Mouse (Mus musculus): ENCODE measurements around the gene Ablim2.
A peak's percentile ranks its signal among the peaks of the same experiment; 100 is the strongest.

Gene Ablim2

GRCm38 (mm10) chr5:35892363-35892762, 134.7 kb downstream of the Ablim2 start:
- no peak for DNase-seq

- peak; percentile 100 for DNase-seq
Measured at GRCm38 (mm10) chr5:35893093-35893804, 135.6 kb downstream of the Ablim2 start, which contains the start of gene Afap1. TSS of gene Afap1 (plus strand) at chr5:35893319.

- peak; percentile 46 to 64 for DNase-seq
Measured at GRCm38 (mm10) chr5:35893805-35894260, 136.2 kb downstream of the Ablim2 start.

- no peak for DNase-seq
Measured at GRCm38 (mm10) chr5:35894295-35895047, 136.8 kb downstream of the Ablim2 start.

DNA sequence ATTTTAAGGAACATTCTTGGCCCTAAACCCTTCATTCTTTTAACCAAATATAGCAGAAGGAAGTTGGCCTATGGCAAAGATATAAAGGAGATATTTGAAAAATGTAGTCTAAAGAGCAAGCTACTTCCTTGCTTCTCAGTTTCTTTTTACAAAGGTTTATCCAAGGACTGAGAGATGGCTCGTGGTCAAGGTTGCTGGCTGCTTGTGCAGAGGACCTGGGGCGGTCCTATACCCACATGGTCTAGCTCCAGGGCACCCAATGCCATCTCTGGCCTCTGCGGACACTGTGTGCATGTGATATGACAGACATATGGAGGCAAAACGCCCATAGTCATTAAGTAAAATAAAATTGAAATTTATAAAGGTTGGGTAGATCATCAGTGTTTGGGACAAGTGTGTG, 138.2 kb downstream of the Ablim2 start:
- DNase-seq, result no peak

GRCm38 (mm10) chr5:35896556-35896955, 138.9 kb downstream of the Ablim2 start:
- no peak for DNase-seq

DNA sequence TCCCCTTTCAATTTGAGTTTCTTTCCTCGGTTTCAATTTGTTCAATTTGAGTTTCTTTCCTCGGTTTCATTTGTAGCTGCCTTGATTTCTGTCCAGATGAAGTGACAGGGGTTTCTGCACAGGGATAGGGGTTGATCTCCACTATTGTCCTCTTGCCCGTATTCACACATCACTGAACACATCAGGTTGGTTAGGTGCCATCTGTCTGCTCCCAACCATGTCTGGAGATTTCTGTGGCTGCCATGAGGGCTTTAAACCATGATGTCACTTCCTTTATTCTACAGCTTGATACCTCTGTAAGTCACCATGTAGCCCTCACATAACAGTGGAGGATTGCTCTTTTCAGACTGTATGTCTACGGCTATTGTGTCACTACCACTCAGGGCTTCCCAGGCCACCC, 139.5 kb downstream of the Ablim2 start:
- DNase-seq, result no peak

DNA sequence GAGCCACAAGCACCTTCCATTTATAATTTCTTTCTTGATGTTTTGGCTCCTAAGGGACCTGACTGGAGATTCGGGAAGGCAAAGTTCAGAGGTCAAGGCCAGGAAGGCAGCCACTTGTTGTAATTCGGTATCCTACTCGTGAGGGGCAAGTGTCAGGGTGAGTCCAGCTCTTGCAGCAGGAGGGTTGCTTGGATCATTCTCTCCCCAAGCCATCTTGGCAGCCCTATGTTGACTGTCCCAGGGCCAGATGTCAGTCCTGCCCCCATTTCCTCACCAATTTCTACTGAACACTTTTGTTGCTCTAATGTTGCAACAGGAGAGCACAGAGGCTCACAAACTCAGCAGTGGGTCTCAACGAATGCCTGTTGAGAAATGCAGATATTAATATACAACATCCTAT, 140.4 kb downstream of the Ablim2 start:
- DNase-seq, result no peak

DNA sequence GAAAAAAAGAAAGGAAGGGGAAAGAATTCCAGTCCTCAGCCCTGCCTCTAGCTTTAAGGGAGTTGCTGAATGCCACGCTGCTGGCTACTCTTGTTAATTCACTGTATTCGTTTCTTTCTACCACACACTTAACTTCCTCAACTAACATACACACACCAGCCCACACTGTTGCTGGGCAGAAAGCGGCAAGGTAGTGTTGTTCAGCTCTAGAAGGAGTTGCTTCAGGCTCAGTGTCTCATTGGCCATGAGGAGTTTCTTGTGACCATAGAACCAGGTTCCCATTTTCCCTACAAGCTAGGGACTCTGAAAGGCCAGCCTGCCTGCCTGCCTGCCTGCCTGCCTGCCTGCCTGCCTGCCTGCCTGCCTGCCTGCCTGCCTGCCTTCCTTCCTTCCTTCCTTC, 141.3 kb downstream of the Ablim2 start:
- DNase-seq, result no peak

GRCm38 (mm10) chr5:35900401-35901225, 142.9 kb downstream of the Ablim2 start:
- no peak for DNase-seq

- no peak for DNase-seq
Measured at GRCm38 (mm10) chr5:35901226-35901809, 143.6 kb downstream of the Ablim2 start.

GRCm38 (mm10) chr5:35903456-35903855, 145.8 kb downstream of the Ablim2 start:
- DNase-seq, result no peak

- no peak for DNase-seq
Measured at GRCm38 (mm10) chr5:35905283-35905682, 147.6 kb downstream of the Ablim2 start.

DNA sequence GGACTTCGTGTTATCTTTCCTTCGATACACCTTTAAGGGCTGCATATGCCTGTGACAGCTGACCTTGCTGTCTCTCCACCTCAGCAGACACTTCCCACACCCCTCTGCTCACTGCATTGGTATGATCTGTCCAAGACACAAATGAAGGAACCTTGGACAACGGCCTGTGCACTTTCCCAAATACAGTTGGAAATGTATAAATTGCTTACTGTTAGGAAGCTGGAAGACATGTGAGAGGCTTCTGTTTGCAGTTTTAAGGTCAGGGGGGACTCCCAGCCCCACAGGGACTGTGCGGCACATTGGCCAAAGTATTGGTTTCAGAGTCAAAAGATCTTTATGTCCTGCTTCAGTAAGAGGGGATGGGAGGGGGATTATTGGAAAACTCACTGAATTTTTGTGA, 149.4 kb downstream of the Ablim2 start:
- no peak for DNase-seq

DNA sequence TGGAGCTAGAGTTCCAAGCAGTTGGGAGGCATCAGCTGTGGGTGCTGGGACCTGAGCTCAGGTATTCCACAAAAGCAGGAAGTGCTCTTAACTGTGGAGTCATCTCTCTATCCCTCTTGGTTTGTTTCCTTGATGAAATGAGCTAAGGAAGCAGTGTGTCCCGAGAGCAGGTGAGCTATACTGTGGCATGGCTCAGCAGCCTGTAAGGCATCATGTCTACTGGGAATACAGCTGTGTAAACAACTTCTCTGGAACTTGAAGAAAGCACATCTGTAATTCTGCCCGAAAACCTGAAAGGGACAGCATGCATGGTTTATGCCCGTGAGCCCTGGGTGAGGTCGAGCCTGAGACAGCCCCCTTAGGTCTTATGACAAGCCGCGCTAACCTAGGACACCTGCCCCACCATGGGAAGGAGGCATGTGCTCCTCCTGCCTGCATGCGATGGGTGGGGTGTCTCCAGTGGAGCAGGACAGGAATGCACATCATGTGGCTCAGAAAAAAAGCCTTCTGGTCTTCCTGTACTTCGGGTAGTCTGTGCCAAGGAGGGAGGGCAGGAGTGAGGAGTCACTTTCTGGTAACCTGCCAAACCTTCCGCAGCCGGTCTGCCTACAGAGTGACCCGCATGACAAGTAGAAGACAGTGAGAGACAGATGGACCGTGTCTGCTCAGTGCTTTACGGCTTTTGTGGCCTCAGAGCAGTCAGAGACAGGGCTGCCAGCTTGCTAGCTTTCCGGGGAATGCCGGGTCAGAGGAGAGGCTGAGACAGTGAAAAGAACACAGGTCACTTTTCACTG, 150.2 kb downstream of the Ablim2 start:
- DNase-seq, result no peak

DNA sequence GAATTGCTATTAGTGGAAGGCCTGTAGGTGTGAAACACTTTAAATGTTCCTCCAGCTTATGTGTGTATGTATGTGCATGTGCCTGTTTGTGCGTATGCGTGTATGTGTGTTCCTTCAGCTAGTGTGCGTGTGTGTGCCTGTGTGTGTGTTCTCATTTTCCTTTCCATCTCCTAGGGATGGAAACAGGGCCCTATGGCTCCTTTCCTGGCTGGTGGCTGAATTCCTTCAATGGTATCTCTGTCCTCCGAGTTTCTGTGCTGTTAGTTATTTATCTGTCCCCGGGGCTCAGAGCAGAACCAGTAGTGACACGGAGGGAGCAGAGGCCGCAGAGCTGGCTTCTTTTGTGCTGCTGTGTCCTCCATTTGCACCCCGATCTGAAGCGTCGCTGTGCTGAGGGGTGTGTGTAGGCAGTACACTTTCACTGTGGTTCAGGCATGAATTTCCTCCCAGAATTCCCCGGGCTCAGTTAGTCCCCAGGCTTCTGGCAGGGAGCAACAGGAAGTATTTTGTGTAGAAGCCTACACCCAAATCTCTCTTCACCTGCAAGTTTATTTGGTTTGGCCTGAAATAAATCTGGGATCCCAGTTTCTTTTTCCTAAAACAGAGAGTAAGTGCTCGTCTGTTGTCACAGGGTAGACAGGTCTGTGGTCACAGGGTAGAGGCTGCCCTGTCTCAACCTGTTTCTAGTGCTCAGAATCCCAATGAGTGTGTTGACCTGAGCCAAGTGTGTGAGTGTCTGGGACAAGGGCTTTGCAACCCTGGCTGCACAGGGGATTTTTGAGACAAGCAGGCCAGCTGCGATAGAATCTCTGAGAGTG, 151.2 kb downstream of the Ablim2 start:
- DNase-seq, result peak; percentile 27 to 35

DNA sequence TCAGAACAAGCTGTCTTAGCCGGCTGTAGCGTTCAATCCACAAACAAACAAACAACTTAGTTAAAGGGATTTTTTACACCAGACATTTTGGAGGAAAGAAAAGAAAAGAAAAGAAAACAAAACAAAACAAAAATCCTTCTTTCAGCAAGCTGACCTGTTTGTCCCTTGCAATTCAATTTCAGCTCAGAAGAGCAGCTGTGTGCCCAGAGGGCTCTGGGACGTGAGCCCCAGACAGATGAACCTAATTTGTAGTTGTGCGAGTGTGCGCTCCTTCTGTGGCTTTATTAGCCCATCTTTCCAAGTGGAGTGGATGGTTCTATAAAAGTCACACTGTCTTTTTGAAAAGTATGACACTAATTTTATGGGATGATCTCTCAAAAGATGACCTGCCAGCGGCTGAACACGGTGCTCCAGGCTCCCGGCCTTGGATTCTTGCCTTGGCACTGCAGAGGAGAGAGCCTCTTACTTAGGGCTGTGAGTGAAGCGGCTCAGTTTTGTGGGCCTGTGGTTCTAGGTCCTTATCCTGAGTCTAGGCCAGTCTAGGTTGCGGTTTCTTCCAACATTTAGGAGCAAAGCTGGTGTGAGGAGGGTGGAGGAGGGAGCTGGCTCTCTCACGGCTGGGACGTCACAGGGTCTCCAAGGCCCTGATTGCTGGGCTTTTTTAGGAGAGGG, 158.1 kb downstream of the Ablim2 start:
- DNase-seq, result no peak

- DNase-seq, result no peak
Measured at GRCm38 (mm10) chr5:35916666-35917065, 159.0 kb downstream of the Ablim2 start.

GRCm38 (mm10) chr5:35918387-35918786, 160.7 kb downstream of the Ablim2 start:
- no peak for DNase-seq

DNA sequence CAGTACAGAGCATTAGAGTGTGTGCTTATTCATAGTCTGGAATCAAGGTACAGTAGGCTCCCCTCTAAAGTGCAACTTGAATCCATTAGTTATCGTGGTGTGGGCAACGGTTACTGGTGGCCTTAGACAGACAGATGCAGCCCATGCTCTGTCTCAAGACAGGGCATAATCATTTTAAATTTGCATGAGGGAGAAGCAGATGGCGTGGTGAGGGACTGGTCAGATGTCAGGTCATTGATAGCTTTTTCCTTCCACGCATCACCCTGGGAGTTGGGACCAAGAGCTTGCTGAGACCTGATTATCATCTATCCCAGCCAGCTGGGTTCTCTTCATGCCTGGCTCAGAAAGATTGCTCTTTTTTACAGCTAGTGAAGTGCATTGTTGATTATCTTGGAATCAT, 162.4 kb downstream of the Ablim2 start:
- no peak for DNase-seq

- DNase-seq, result no peak
Measured at GRCm38 (mm10) chr5:35920557-35920956, 162.9 kb downstream of the Ablim2 start.
